Mouse (Mus musculus) liver, embryonic 15.5 days (tissue): ENCODE measurements around the gene Zfhx3. TPM values are rescaled to one million over a fixed set of nuclear protein-coding genes. Genes with fewer than 3 reads are reported as not detected.

Experiments
- ATAC-seq: fragments of 200-750 bp; cut with Nextera tagmentation; 2 replicates; pipeline ENCODE4 v1.8.0; 2017; ENCODE audit warnings: moderate number of reproducible peaks, mild to moderate bottlenecking, moderate library complexity; ENCODE audit not compliant: insufficient read depth
- H3K27ac ChIP-seq: fragments of 300-500 bp; sonication (generic); replicated peaks from 2 replicates; pipeline ENCODE4 v1.5.1; 2015; ENCODE audit warnings: mild to moderate bottlenecking, inconsistent platforms
- H3K27me3 ChIP-seq: fragments of 300-500 bp; sonication (generic); 2 replicates; pipeline ENCODE4 v1.6.1; 2015; ENCODE audit warnings: mild to moderate bottlenecking, inconsistent platforms
- H3K36me3 ChIP-seq: fragments of 300-500 bp; sonication (generic); replicated peaks from 2 replicates; pipeline ENCODE4 v1.6.1; 2015; ENCODE audit warnings: moderate library complexity, mild to moderate bottlenecking, inconsistent platforms
- H3K4me1 ChIP-seq: fragments of 300-500 bp; sonication (generic); replicated peaks from 2 replicates; pipeline ENCODE4 v1.6.1; 2015; ENCODE audit warnings: inconsistent platforms
- H3K4me2 ChIP-seq: fragments of 300-500 bp; sonication (generic); 2 replicates; pipeline ENCODE4 v1.6.1; 2015; ENCODE audit warnings: moderate library complexity, mild to moderate bottlenecking, inconsistent platforms
- H3K4me3 ChIP-seq: fragments of 300-500 bp; sonication (generic); replicated peaks from 2 replicates; pipeline ENCODE4 v1.5.1; 2015; ENCODE audit warnings: mild to moderate bottlenecking, inconsistent platforms
- H3K9ac ChIP-seq: fragments of 300-500 bp; sonication (generic); 2 replicates; pipeline ENCODE4 v1.6.1; 2015; ENCODE audit warnings: moderate library complexity, mild to moderate bottlenecking, inconsistent platforms
- H3K9me3 ChIP-seq: fragments of 300-500 bp; sonication (generic); replicated peaks from 2 replicates; pipeline ENCODE4 v1.6.1; 2016; ENCODE audit warnings: inconsistent platforms
- WGBS: fragments of 180-500 bp; shearing (Covaris S2); methylation state at CpG from one replicate; pipeline ENCODE4 v1.1.7; 2015; ENCODE audit warnings: mixed read lengths; ENCODE audit not compliant: insufficient replicate concordance; 5-methylcytosine and 5-hydroxymethylcytosine counted together
- polyA plus RNA-seq: library from polyadenylated mRNA; unstranded; fragments of >200 nt; fragmentation: Nextera tagmentation; extraction: Ambion mirVana; gene quantifications from 2 replicates; pipeline ENCODE4 v1.2.1, GENCODE M21; 2015

Gene Zfhx3
- polyA plus RNA-seq, 1 experiment from 2014 or later: 1.0 TPM

DNA sequence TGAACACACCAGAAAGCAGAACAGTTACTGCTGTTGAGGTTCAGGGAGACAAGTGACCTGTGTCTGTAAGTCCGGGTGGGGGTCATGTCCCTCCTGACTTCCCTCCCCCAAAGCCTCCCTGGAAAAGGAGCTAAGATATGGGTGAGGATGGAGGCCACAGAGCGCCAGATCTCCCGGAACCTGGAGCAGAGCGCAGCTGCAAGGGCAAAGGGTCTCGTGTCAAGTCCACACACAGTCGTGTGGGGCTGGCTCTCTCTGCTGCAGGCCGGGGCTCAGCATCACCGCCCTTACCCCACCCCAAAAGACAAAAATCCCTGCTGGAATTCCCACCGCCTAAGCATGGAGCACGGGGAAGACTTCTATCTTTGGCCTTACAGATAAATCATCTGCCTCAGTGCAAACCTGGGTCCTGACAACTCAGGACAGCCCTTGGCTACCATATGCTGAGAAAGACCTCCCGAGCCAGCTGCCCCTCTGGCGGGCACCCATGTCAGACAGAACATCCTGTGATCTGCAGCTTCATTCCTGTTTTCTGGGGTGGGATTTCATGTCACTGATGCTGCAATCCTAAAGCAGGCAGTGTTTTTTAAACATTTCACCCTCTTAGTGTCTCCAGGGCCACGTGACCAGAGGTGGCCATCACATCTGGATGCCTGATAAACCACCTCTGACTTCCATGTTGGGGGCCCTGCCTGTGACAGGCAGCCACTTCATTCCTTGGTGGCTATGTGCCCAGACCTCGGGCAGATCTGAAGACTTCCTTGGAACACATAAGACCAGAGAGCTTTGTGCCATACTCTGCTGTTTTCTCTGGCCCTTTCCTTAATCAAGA lies 926.0 kb downstream of the Zfhx3 start:
- 67% methylated on average over 14 of the region's 14 CpGs for WGBS
- Histone ChIP-seq H3K36me3 (no peaks in the 10 kb centered on the region), H3K9ac (no peak overlapping the region), H3K4me1 (peaks cover 22% of the 10 kb centered on the region), H3K27ac (no peak overlapping the region), H3K4me2 (peak overlapping the region; percentile 44; the same call in 1 of the 2 replicates), H3K9me3 (no peaks in the 10 kb centered on the region), H3K4me3 (no peak overlapping the region), H3K27me3 (no peaks in the 10 kb centered on the region)
- no peak for ATAC-seq

DNA sequence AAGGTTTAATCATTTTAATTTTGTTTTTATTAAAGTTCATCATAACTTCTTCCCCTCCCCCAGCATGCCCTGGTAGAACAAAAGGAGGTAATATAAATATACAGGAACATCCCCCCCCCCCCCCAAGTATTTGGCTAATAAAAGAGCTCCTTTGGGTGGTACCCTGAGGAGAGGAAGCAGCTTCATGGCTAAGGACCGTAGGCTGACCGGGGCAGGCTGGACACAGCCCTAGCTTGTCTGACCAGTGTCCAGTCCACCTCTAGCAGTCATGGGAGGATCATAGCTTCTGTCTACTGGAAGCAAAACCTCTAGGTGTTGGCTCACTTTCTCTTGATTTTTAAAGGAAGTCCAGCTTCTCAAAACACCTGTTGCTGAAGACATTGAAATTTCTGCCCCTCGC lies 927.0 kb downstream of the Zfhx3 start:
- Histone ChIP-seq H3K27me3 (no peaks in the 10 kb centered on the region), H3K4me2 (no peak overlapping the region), H3K9me3 (no peaks in the 10 kb centered on the region), H3K4me1 (peaks cover 22% of the 10 kb centered on the region), H3K36me3 (no peaks in the 10 kb centered on the region), H3K27ac (no peak overlapping the region), H3K9ac (no peak overlapping the region), H3K4me3 (no peak overlapping the region)
- ATAC-seq: no peak
- 66% methylated on average over 3 of the region's 3 CpGs for WGBS

DNA sequence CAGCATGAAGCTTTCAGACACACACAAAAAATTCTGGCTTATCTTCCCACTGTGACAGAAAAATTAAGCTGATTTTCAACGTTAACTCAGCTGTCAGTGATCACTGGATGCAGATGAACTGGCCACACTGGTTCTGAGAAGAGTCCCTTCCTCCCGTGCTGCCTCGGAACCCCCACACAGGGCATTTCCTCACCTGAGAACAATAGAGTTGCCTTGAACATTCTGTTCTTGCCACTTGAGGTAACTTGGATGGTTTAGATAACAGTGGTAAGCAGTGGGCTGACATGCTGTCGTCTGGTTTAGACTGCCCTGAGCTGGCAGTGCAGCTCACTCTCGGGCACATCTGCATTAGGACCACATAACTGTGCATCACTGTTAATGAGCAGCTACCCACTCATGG lies 927.5 kb downstream of the Zfhx3 start:
- no peak for ATAC-seq
- H3K36me3 ChIP-seq: no peaks in the 10 kb centered on the region
- H3K27me3 ChIP-seq: no peaks in the 10 kb centered on the region
- no peak overlapping the region for H3K9ac ChIP-seq
- H3K4me2 ChIP-seq: no peak overlapping the region
- H3K27ac ChIP-seq: no peak overlapping the region
- WGBS: 48% methylated on average over 5 of the region's 5 CpGs
- H3K9me3 ChIP-seq: no peaks in the 10 kb centered on the region
- H3K4me3 ChIP-seq: no peak overlapping the region
- H3K4me1 ChIP-seq: peaks cover 22% of the 10 kb centered on the region

DNA sequence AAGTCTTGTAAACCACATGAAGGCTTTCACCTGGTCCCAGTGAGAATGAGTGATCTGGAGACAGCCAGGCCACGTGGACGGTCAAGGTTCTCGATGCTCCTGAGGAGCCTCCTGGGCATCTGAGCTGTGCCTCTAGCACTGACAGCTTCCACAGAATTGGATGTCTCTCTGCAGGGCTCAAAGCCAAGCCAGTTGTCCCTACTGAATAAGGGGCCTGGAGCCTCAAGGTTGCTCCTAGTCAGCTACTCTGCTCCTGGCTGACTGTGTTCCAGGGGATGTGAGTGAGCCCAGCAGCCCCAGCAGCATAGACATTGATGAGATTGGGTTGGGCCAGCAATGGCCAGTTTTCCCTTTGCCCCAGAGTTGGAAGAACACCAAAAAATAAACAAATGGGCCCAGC lies 927.9 kb downstream of the Zfhx3 start:
- Histone ChIP-seq H3K27ac (no peak overlapping the region), H3K36me3 (no peaks in the 10 kb centered on the region), H3K9ac (no peak overlapping the region), H3K4me3 (no peak overlapping the region), H3K27me3 (no peaks in the 10 kb centered on the region), H3K9me3 (no peaks in the 10 kb centered on the region), H3K4me1 (peaks cover 22% of the 10 kb centered on the region), H3K4me2 (no peak overlapping the region)
- 77% methylated on average over 3 of the region's 3 CpGs for WGBS
- ATAC-seq: no peak

DNA sequence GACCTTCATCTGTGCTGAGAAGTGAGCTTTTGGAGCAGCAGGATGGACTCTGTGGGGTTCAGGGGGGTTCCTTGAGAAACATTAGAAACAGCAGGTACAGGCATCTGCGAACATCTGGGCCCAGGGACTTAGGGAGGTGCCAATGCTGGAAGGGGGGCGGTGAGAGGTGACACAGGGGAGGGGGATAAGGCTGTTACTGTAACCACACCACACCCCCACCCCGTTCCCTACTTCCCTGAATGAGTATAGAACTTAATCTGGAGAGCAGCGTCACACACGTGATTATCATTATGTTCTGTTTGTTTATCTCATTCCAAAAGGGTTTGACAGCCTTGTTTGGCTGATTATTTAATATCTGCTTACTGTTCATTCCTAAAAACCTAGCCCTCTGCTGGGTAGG lies 933.3 kb downstream of the Zfhx3 start:
- ATAC-seq: 0 out of 2 replicates have a peak, but pooled peaks have one; percentile 34
- 37% methylated on average over 5 of the region's 5 CpGs for WGBS

DNA sequence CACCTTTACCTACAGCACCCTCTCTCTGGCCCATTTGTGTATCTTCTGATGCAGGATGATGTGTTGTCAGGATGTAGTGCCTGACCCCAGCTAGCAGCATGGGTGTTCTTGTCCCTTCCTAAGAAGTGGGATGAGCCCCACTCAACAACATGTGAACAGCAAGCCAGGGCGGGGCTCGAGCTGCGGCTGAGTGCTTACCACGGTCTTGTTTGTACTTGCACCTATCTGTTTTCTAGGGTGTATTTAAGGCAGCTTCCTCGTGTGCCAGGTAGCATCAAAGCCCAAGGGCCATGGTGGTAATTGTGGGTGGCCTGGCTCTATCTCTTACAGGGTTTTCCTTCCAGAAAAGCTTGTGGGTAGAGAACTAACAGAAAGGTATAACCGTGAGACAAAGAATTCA lies 937.7 kb downstream of the Zfhx3 start:
- Histone ChIP-seq H3K4me1 (no peaks in the 10 kb centered on the region), H3K36me3 (no peaks in the 10 kb centered on the region), H3K4me3 (no peak overlapping the region), H3K27me3 (no peaks in the 10 kb centered on the region), H3K9ac (no peak overlapping the region), H3K9me3 (no peaks in the 10 kb centered on the region), H3K27ac (no peak overlapping the region), H3K4me2 (no peak overlapping the region)
- WGBS: 61% methylated on average over 6 of the region's 6 CpGs
- no peak for ATAC-seq

More for the DNA sequence above, 933.3 kb downstream of the Zfhx3 start:
- H3K27ac ChIP-seq: no peak overlapping the region
- no peak overlapping the region for H3K4me2 ChIP-seq
- no peaks in the 10 kb centered on the region for H3K36me3 ChIP-seq
- H3K9ac ChIP-seq: no peak overlapping the region
- H3K9me3 ChIP-seq: no peaks in the 10 kb centered on the region
- H3K4me1 ChIP-seq: no peaks in the 10 kb centered on the region
- no peak overlapping the region for H3K4me3 ChIP-seq
- H3K27me3 ChIP-seq: no peaks in the 10 kb centered on the region

DNA sequence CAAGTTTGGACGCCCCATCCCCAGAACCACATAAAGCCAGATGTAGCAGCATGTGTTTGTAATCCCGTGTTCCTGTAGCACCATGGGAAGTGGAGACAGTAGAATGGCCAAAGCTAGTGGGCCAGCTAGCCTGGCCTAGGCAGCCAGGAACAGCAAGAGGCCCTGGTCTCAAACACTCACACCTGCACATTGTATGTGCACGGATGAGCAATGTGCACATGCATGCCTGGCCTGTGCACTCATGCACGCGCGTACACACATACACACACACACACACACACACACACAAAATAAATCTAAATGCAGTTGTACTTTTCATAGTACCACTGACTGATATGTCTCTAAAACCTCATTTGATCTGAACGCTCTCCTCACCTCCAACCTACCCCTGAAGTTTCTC lies 938.9 kb downstream of the Zfhx3 start:
- H3K9ac ChIP-seq: no peak overlapping the region
- no peak for ATAC-seq
- H3K4me1 ChIP-seq: peaks cover under 1% of the 10 kb centered on the region; the same call in 1 of the 2 replicates
- H3K27me3 ChIP-seq: no peaks in the 10 kb centered on the region
- no peak overlapping the region for H3K4me2 ChIP-seq
- 83% methylated on average over 7 of the region's 7 CpGs for WGBS
- H3K4me3 ChIP-seq: no peak overlapping the region
- no peaks in the 10 kb centered on the region for H3K36me3 ChIP-seq
- no peaks in the 10 kb centered on the region for H3K9me3 ChIP-seq
- H3K27ac ChIP-seq: no peak overlapping the region

DNA sequence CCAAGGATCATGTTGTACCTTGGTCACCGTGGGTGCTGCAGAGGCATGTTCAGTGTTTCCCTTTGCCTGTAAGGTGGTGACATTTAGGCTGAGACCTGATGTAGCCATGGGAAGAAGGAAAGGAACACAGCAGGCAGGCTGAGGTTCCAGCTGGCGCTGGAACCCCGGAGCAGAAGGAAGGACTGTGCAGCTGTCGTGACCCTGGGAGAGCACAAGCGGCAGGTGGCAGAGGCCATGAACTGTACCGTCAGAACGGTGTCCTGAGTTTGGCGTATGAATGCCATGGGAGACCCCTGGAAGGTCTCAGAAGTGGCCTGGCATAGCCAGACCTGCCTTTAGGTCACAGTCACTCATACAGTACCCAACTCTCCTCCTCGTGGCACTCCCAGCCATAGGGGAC lies 939.6 kb downstream of the Zfhx3 start:
- no peak overlapping the region for H3K4me2 ChIP-seq
- peaks cover 8% of the 10 kb centered on the region for H3K4me1 ChIP-seq
- ATAC-seq: no peak
- WGBS: 72% methylated on average over 9 of the region's 9 CpGs
- no peaks in the 10 kb centered on the region for H3K27me3 ChIP-seq
- H3K36me3 ChIP-seq: no peaks in the 10 kb centered on the region
- H3K9ac ChIP-seq: no peak overlapping the region
- no peak overlapping the region for H3K27ac ChIP-seq
- H3K9me3 ChIP-seq: no peaks in the 10 kb centered on the region
- H3K4me3 ChIP-seq: no peak overlapping the region

DNA sequence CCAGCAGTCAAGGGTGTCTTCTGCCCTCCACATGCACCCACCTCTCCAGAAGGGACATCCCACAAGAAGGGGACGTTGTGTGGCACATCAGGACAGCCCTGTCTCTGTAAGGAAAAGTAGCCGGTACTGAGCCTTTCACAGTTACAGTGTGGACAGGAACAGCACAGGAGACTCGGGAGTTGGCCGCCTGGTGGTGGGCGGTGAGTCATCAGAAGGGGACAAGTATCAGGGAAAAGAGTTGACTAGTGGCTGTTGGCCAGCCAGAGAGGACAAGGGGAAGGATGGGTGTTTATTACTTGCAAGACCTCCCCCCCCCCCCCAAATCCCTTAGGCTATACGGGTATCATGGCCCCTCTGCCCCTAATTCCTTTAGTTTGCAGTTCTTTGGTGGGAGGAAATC lies 940.9 kb downstream of the Zfhx3 start:
- ATAC-seq: no peak
- H3K9ac ChIP-seq: no peak overlapping the region
- no peaks in the 10 kb centered on the region for H3K36me3 ChIP-seq
- no peak overlapping the region for H3K4me2 ChIP-seq
- no peak overlapping the region for H3K4me3 ChIP-seq
- 55% methylated on average over 6 of the region's 6 CpGs for WGBS
- peaks cover 10% of the 10 kb centered on the region for H3K4me1 ChIP-seq
- no peaks in the 10 kb centered on the region for H3K9me3 ChIP-seq
- no peaks in the 10 kb centered on the region for H3K27me3 ChIP-seq
- H3K27ac ChIP-seq: no peak overlapping the region

DNA sequence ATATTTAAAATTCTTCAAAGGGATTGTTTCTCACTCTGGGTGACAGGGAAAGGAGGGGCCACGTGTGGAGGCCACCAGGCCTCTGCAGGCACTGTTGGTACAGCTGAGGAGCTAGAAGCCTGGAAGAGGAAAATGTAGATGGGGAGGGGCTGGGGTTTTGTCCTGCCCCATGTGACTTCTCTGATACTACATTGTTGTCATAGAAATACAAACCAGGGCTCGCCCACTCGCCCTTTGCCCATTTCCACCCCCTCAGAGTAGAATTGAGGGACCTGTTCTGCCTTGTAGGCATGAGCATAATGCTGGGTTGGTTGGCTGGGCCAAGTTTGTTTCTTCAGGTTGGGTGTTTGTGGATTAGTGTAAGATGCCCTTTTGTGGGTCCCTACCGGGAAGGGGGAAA lies 942.5 kb downstream of the Zfhx3 start:
- Histone ChIP-seq H3K4me1 (peaks cover 10% of the 10 kb centered on the region), H3K9me3 (no peaks in the 10 kb centered on the region), H3K4me2 (no peak overlapping the region), H3K36me3 (no peaks in the 10 kb centered on the region), H3K9ac (no peak overlapping the region), H3K27me3 (no peaks in the 10 kb centered on the region), H3K27ac (no peak overlapping the region), H3K4me3 (no peak overlapping the region)
- ATAC-seq: no peak
- WGBS: 35% methylated on average over 4 of the region's 4 CpGs

DNA sequence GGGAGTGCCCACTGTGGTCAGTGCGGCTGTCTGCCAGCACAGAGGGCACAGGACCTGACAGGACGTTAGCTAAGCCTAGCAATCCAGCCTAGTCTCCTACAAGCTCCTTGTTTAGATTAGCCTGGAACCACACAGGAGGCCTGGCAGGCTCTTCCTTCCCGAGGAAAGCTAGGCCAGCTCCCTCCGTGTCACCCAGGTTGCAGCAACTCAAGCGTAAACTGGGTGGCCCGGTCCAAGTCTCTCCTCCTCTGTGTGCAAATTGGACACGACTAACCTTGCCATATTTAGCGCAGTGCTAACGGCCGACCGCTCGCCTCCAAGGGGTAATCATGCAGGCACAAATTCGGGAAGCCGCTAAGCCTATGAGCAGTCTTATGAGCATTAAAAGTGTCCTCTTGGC lies 943.0 kb downstream of the Zfhx3 start:
- no peak for ATAC-seq
- Histone ChIP-seq H3K27me3 (no peaks in the 10 kb centered on the region), H3K4me3 (no peak overlapping the region), H3K27ac (no peak overlapping the region), H3K4me2 (no peak overlapping the region), H3K9me3 (no peaks in the 10 kb centered on the region), H3K36me3 (no peaks in the 10 kb centered on the region), H3K9ac (no peak overlapping the region), H3K4me1 (peaks cover 10% of the 10 kb centered on the region)
- WGBS: 71% methylated on average over 14 of the region's 14 CpGs

DNA sequence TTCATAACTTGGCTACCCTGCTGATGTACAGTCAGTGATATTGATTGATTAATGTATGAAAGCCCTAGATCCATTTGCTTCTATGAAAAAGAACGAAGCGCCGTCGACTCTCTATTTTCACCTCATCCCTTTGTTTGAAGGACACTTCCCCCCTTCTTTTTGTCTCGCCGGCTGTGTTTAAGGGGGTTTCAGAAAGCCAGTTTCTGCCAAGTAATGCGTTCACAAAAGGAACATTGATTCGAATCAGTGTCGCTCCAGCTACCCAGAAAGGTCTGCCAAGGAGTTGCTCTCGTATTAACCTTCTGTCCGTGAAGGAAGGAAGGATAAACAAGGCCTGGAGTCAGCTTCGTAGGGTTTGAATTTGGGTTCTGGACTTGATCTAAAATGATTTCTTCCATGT lies 943.4 kb downstream of the Zfhx3 start:
- 75% methylated on average over 12 of the region's 12 CpGs for WGBS
- no peaks in the 10 kb centered on the region for H3K27me3 ChIP-seq
- no peak for ATAC-seq

More for the DNA sequence above, 943.4 kb downstream of the Zfhx3 start:
- H3K36me3 ChIP-seq: no peaks in the 10 kb centered on the region
- H3K4me2 ChIP-seq: no peak overlapping the region
- no peak overlapping the region for H3K27ac ChIP-seq
- no peak overlapping the region for H3K4me3 ChIP-seq
- H3K9me3 ChIP-seq: no peaks in the 10 kb centered on the region
- no peak overlapping the region for H3K9ac ChIP-seq
- peaks cover 10% of the 10 kb centered on the region for H3K4me1 ChIP-seq
